Mouse (Mus musculus) lung, adult 2 months (tissue): Measurements from ENCODE around the gene Hist1h2bp. TPM values are rescaled to one million over a fixed set of nuclear protein-coding genes. Genes with fewer than 3 reads are reported as not detected.
A peak's percentile ranks its signal among the peaks of the same experiment; 100 is the strongest.
"Not testable (repeated sequence)": the region's sequence is repeated elsewhere in the genome, so short reads cannot be mapped to it uniquely, and the experiment has no call there.

Experiments
- DNase-seq: peaks from one replicate; pipeline ENCODE4 v3.0.0; 2022
- H3K4me1 ChIP-seq: fragments of 200-500 bp; 2 replicates; pipeline ENCODE4 v1.6.1; 2011; ENCODE audit warnings: low read length; ENCODE audit not compliant: control insufficient read depth, insufficient read depth
- H3K4me3 ChIP-seq: fragments of 200-500 bp; replicated peaks from 2 replicates; pipeline ENCODE3; 2011; ENCODE audit warnings: low read depth, mild to moderate bottlenecking, control low read depth, low read length; ENCODE audit errors: extremely low read depth
- CTCF ChIP-seq: fragments of 200-500 bp; IDR thresholded peaks from 2 replicates; pipeline ENCODE4 v1.5.1; 2011; ENCODE audit warnings: mild to moderate bottlenecking, low read length, control low read depth; ENCODE audit not compliant: insufficient read depth
- POLR2A ChIP-seq: fragments of 200-500 bp; IDR thresholded peaks from 2 replicates; pipeline ENCODE4 v1.6.1; 2011; ENCODE audit warnings: low read depth, mild to moderate bottlenecking, control low read depth, low read length, borderline replicate concordance; ENCODE audit errors: extremely low read depth
- WGBS: fragments of 180-500 bp; shearing (Covaris S2); methylation state at CpG from one replicate; pipeline ENCODE4 v1.1.7; 2018; 5-methylcytosine and 5-hydroxymethylcytosine counted together
- polyA plus RNA-seq: library from polyadenylated mRNA; depleted of rRNA; stranded (reverse); fragments of >200 nt; gene quantifications from 2 replicates; pipeline ENCODE4 v1.2.3, GENCODE M21; 2012; rRNA removed

Gene Hist1h2bp
- polyA plus RNA-seq, 1 experiment, result not detected

- DNase-seq, H3K4me3 ChIP-seq, H3K4me1 ChIP-seq: not testable (repeated sequence)
- 66% methylated on average over 8 of the region's 16 CpGs for WGBS
Observed at GRCm38 (mm10) chr13:21820082-21820890, 33.0 kb downstream of the Hist1h2bp start.

GRCm38 (mm10) chr13:21828511-21828910 lies 41.2 kb downstream of the Hist1h2bp start:
- no peak for DNase-seq
- TF ChIP-seq POLR2A (no peak), CTCF (no peak)
- no peaks in the 10 kb centered on the region for H3K4me1 ChIP-seq
- 81% methylated on average over 3 of the region's 3 CpGs for WGBS
- H3K4me3 ChIP-seq, result no peak overlapping the region

GRCm38 (mm10) chr13:21830344-21830743 lies 43.1 kb downstream of the Hist1h2bp start:
- WGBS, result 89% methylated on average over 10 of the region's 10 CpGs
- Histone ChIP-seq H3K4me1 (no peaks in the 10 kb centered on the region), H3K4me3 (no peak overlapping the region)
- no peak for DNase-seq
- TF ChIP-seq CTCF (no peak), POLR2A (no peak)

- not testable (repeated sequence) for DNase-seq, H3K4me3 ChIP-seq, H3K4me1 ChIP-seq
- TF ChIP-seq POLR2A, result peak; percentile 41; the same call in 1 of the 2 replicates
- under 1% methylated on average over 27 of the region's 58 CpGs for WGBS
Observed at GRCm38 (mm10) chr13:21831418-21832394, 44.4 kb downstream of the Hist1h2bp start, which contains the start of gene Hist1h4n. TSS of gene Hist1h4n (minus strand) at chr13:21832196.

- H3K4me1 ChIP-seq, DNase-seq, H3K4me3 ChIP-seq: not testable (repeated sequence)
- no CpG with 5 or more reads among the region's 24 CpGs for WGBS
Observed at GRCm38 (mm10) chr13:21833461-21833860, 46.2 kb downstream of the Hist1h2bp start, which contains the start of the genes Hist1h2ap and Hist1h2br. TSS of gene Hist1h2ap (minus strand) at chr13:21833507. TSS of gene Hist1h2br (plus strand) at chr13:21833743.

Other genes starting within 250 kb of the Hist1h2bp start
- gene Olfr1366, start 244.7 kb upstream of the Hist1h2bp start, polyA plus RNA-seq, result not detected in 2 replicates
- gene Olfr1535, start 227.6 kb upstream of the Hist1h2bp start, polyA plus RNA-seq, result not detected in 2 replicates
- not detected in 2 replicates for gene Olfr1364, start 205.7 kb upstream of the Hist1h2bp start, polyA plus RNA-seq
- gene Olfr1362, start 173.4 kb upstream of the Hist1h2bp start, polyA plus RNA-seq, result not detected in 2 replicates
- not detected in 2 replicates for gene Olfr11, start 144.9 kb upstream of the Hist1h2bp start, polyA plus RNA-seq
- gene Olfr1361, start 124.1 kb upstream of the Hist1h2bp start, polyA plus RNA-seq, result not detected in 2 replicates
- not detected in 2 replicates for gene Olfr1360, start 110.1 kb upstream of the Hist1h2bp start, polyA plus RNA-seq
- gene Olfr1359, start 89.3 kb upstream of the Hist1h2bp start, polyA plus RNA-seq, result not detected in 2 replicates
- 0.72 and 1.6 TPM in 2 replicates for gene Hist1h2bl, start 71.3 kb upstream of the Hist1h2bp start, polyA plus RNA-seq
- 5.8 and 6.7 TPM in 2 replicates for gene Hist1h2ai, start 71.0 kb upstream of the Hist1h2bp start, polyA plus RNA-seq
- 8.2 and 8.6 TPM in 2 replicates for gene Hist1h3h, start 69.8 kb upstream of the Hist1h2bp start, polyA plus RNA-seq
- gene Hist1h2bm, start 65.4 kb upstream of the Hist1h2bp start, polyA plus RNA-seq, result 0.70 TPM in 1 of 2 replicates, not detected in the other
- 1.3 and 1.4 TPM in 2 replicates for gene Hist1h4j, start 52.4 kb upstream of the Hist1h2bp start, polyA plus RNA-seq
- gene Hist1h4k, start 37.0 kb upstream of the Hist1h2bp start, polyA plus RNA-seq, result 5.6 and 9.7 TPM in 2 replicates
- gene Hist1h2ak, start 33.6 kb upstream of the Hist1h2bp start, polyA plus RNA-seq, result 3.2 and 3.8 TPM in 2 replicates
- gene Hist1h2bn, start 33.3 kb upstream of the Hist1h2bp start, polyA plus RNA-seq, result 2.4 and 4.2 TPM in 2 replicates
- gene Hist1h1b, start 6.8 kb upstream of the Hist1h2bp start, polyA plus RNA-seq, result 0.41 and 0.57 TPM in 2 replicates
- gene Hist1h3i, start 4.1 kb upstream of the Hist1h2bp start, polyA plus RNA-seq, result 3.3 and 8.0 TPM in 2 replicates
- gene Hist1h2an, start 243 bp upstream of the Hist1h2bp start, polyA plus RNA-seq, result 1.1 and 1.4 TPM in 2 replicates
- gene Hist1h2bq, start 22.7 kb downstream of the Hist1h2bp start, polyA plus RNA-seq, result 4.7 and 5.0 TPM in 2 replicates
- not detected in 2 replicates for gene Hist1h2ao, start 23.0 kb downstream of the Hist1h2bp start, polyA plus RNA-seq
- gene Hist1h4m, start 24.3 kb downstream of the Hist1h2bp start, polyA plus RNA-seq, result 3.1 TPM in 1 of 2 replicates, not detected in the other
- gene Hist1h4n, start 44.7 kb downstream of the Hist1h2bp start, polyA plus RNA-seq, result 11.1 and 13.7 TPM in 2 replicates
- gene Hist1h2ap, start 46.0 kb downstream of the Hist1h2bp start, polyA plus RNA-seq, result 59.2 and 67.3 TPM in 2 replicates
- 3.3 and 6.1 TPM in 2 replicates for gene Hist1h2br, start 46.3 kb downstream of the Hist1h2bp start, polyA plus RNA-seq
- 0.53 and 0.60 TPM in 2 replicates for gene Zfp184, start 157.6 kb downstream of the Hist1h2bp start, polyA plus RNA-seq
- not detected in 2 replicates for gene Pom121l2, start 193.7 kb downstream of the Hist1h2bp start, polyA plus RNA-seq
- 0.33 and 0.34 TPM in 2 replicates for gene Prss16, start 222.3 kb downstream of the Hist1h2bp start, polyA plus RNA-seq
- gene Hist1h2ah, start 248.1 kb downstream of the Hist1h2bp start, polyA plus RNA-seq, result 0.87 and 1.8 TPM in 2 replicates
- gene Hist1h2bk, start 248.4 kb downstream of the Hist1h2bp start, polyA plus RNA-seq, result 0.74 and 3.1 TPM in 2 replicates